Mouse (Mus musculus) midbrain, embryonic 11.5 days (tissue): ENCODE results near the gene Lmod3. TPM values are rescaled to one million over a fixed set of nuclear protein-coding genes. Genes with fewer than 3 reads are reported as not detected.

Experiments
- ATAC-seq: fragments of 200-750 bp; cut with Nextera tagmentation; 2 replicates; pipeline ENCODE4 v1.8.0; 2017; ENCODE audit warnings: moderate TSS enrichment, moderate library complexity; ENCODE audit not compliant: low FRiP score
- DNase-seq: peaks from one replicate; pipeline ENCODE4 v3.0.0; 2015; ENCODE audit warnings: low spot score; ENCODE audit errors: missing footprints
- H3K27ac ChIP-seq: fragments of 300-500 bp; sonication (generic); 2 replicates; pipeline ENCODE4 v1.5.1; 2014; ENCODE audit warnings: low read depth, low read length
- H3K27me3 ChIP-seq: fragments of 300-500 bp; sonication (generic); 2 replicates; pipeline ENCODE4 v1.6.1; 2014; ENCODE audit warnings: mild to moderate bottlenecking, low read length, moderate library complexity, mixed read lengths; ENCODE audit not compliant: control insufficient read depth, insufficient read depth
- H3K36me3 ChIP-seq: fragments of 300-500 bp; sonication (generic); 2 replicates; pipeline ENCODE4 v1.6.1; 2014; ENCODE audit warnings: mild to moderate bottlenecking, low read length, moderate library complexity, mixed read lengths; ENCODE audit not compliant: control insufficient read depth, insufficient read depth
- H3K4me1 ChIP-seq: fragments of 300-500 bp; sonication (generic); 2 replicates; pipeline ENCODE4 v1.6.1; 2014; ENCODE audit warnings: low read length; ENCODE audit not compliant: control insufficient read depth, insufficient read depth
- H3K4me2 ChIP-seq: fragments of 300-500 bp; sonication (generic); 2 replicates; pipeline ENCODE4 v1.6.1; 2014; ENCODE audit warnings: mild to moderate bottlenecking, moderate library complexity
- H3K4me3 ChIP-seq: fragments of 300-500 bp; sonication (generic); 2 replicates; pipeline ENCODE4 v1.5.1; 2014; ENCODE audit warnings: low read depth, low read length
- H3K9ac ChIP-seq: fragments of 300-500 bp; sonication (generic); 2 replicates; pipeline ENCODE4 v1.6.1; 2014; ENCODE audit warnings: low read length
- H3K9me3 ChIP-seq: fragments of 300-500 bp; sonication (generic); 2 replicates; pipeline ENCODE4 v1.6.1; 2016; ENCODE audit warnings: low read length; ENCODE audit not compliant: control insufficient read depth
- WGBS: fragments of 180-500 bp; shearing (Covaris S2); extraction: QIAGEN DNeasy Blood & Tissue Kit; methylation state at CpG from one replicate; pipeline ENCODE4 v1.1.7; 2014; 5-methylcytosine and 5-hydroxymethylcytosine counted together
- polyA plus RNA-seq: library from polyadenylated mRNA; unstranded; fragments of >200 nt; fragmentation: Nextera tagmentation; extraction: Ambion mirVana; gene quantifications from 2 replicates; pipeline ENCODE4 v1.2.1, GENCODE M21; 2014

Gene Lmod3
- polyA plus RNA-seq, 1 experiment from 2014 or later, result 0.08 TPM

- DNase-seq (no peak), ATAC-seq (no peak)
- 79% methylated on average over 5 of the region's 5 CpGs for WGBS
- Histone ChIP-seq H3K4me3 (no peak overlapping the region), H3K36me3 (no peaks in the 10 kb centered on the region), H3K4me1 (no peaks in the 10 kb centered on the region), H3K9me3 (no peaks in the 10 kb centered on the region), H3K9ac (no peak overlapping the region), H3K27ac (no peak overlapping the region), H3K27me3 (no peaks in the 10 kb centered on the region), H3K4me2 (no peak overlapping the region)
These were observed 29.6 kb downstream of the Lmod3 start for GRCm38 (mm10) chr6:97222931-97223467.

DNA sequence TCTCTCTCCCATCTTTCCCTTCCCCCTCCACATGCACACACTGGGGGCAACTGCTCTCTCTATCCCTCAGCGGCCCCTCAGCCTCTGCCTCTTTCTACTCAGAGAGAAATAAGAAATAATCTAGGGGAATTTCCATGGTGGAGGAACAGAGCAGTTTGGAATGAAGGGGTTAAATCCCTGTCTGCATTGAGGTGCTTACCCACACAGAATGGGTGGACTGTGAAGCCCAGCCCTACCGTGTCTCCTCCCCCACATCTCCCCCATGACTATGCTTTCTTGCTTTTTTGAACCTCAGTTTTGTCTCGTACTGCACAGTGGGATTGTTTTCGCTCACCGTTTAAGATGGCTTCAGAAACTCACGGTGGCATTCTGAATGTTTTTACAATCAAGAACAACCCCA is 30.2 kb downstream of the Lmod3 start:
- Histone ChIP-seq H3K9me3 (no peaks in the 10 kb centered on the region), H3K4me3 (no peak overlapping the region), H3K27me3 (no peaks in the 10 kb centered on the region), H3K36me3 (no peaks in the 10 kb centered on the region), H3K4me1 (no peaks in the 10 kb centered on the region), H3K4me2 (no peak overlapping the region), H3K27ac (no peak overlapping the region), H3K9ac (no peak overlapping the region)
- 61% methylated on average over 6 of the region's 6 CpGs for WGBS
- no peak for ATAC-seq
- no peak for DNase-seq

DNA sequence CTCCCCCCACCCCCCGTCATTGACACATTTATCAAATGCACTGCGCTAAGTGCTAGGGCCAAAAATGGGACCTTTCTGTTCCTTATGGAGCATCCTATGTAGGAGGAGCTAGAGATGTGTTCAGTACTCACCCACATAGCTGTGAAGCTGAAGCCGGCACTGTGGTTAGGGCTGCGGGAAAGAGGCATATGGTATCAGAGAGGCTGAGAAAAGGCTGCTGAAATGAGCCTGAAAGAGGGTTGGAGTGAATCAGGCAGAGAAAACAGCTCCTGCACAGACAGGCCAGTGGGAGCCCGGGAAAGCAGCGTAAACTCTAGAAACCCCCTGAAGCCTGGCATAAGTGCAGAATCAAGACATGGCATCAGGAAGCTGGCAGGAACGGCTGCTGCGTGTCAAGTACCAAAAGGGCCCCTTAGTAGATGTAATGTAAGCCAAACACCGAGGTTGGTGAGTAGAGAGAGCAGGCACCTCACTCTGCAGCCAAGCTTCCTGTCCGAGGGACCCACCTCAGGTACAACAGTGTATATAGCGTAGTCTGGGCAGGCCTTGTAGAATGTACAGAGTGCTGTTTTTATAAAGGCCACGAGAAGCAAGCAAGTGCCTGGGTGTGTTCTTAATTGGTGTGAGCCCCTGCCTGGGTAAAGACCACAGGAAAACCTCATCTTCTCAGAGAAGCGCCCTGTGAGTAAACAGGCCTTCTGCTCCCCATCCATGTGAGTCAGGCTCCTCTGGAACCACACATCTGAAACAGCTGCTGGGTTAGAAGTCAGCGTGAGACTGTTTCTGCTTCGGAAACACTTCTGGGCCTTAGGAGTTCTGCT is 31.1 kb downstream of the Lmod3 start:
- H3K4me1 ChIP-seq, result no peaks in the 10 kb centered on the region
- 78% methylated on average over 15 of the region's 15 CpGs for WGBS
- no peak overlapping the region for H3K27ac ChIP-seq
- H3K27me3 ChIP-seq, result no peaks in the 10 kb centered on the region
- H3K4me2 ChIP-seq, result no peak overlapping the region
- no peak for ATAC-seq
- no peak for DNase-seq
- H3K4me3 ChIP-seq, result no peak overlapping the region
- H3K9ac ChIP-seq, result no peak overlapping the region
- no peaks in the 10 kb centered on the region for H3K9me3 ChIP-seq
- no peaks in the 10 kb centered on the region for H3K36me3 ChIP-seq

- Histone ChIP-seq H3K27me3 (no peaks in the 10 kb centered on the region), H3K4me1 (no peaks in the 10 kb centered on the region), H3K36me3 (no peaks in the 10 kb centered on the region), H3K4me3 (no peak overlapping the region), H3K27ac (no peak overlapping the region), H3K9ac (no peak overlapping the region), H3K9me3 (no peaks in the 10 kb centered on the region), H3K4me2 (no peak overlapping the region)
- 73% methylated on average over 3 of the region's 5 CpGs for WGBS
- DNase-seq (no peak), ATAC-seq (no peak)
These were observed 31.9 kb downstream of the Lmod3 start for GRCm38 (mm10) chr6:97220672-97221071.

GRCm38 (mm10) chr6:97216154-97216821 is 36.3 kb downstream of the Lmod3 start:
- Histone ChIP-seq H3K4me3 (no peak overlapping the region), H3K27me3 (no peaks in the 10 kb centered on the region), H3K4me2 (no peak overlapping the region), H3K9ac (no peak overlapping the region), H3K36me3 (no peaks in the 10 kb centered on the region; the same call in 1 of the 2 replicates), H3K27ac (no peak overlapping the region), H3K4me1 (peaks cover 3% of the 10 kb centered on the region), H3K9me3 (no peaks in the 10 kb centered on the region; the same call in 1 of the 2 replicates)
- WGBS, result 91% methylated on average over 4 of the region's 4 CpGs
- ATAC-seq (no peak), DNase-seq (no peak)

DNA sequence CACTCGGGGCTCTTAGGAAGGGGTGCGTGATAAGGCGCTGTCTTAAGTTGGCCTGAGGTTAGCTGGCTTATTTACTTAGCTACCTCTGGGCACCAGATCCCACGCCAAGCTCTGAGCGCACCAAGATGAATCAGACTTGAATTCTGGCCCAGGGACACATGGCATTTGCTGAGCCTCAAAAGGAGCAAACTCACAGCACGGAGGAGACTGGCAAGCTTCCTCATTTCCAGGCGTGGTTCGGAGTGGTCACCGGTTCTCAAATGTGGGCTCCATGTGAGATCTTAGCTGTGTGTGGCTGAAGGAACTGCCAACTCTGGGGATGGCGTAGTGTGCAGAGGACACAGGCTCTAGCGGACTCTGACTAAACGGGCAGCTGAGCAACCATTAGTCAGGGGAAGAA is 40.6 kb downstream of the Lmod3 start:
- no peak overlapping the region for H3K27ac ChIP-seq
- ATAC-seq, result no peak
- no peak for DNase-seq
- WGBS, result 80% methylated on average over 12 of the region's 12 CpGs
- H3K4me2 ChIP-seq, result peak overlapping the region; percentile 21
- H3K27me3 ChIP-seq, result no peaks in the 10 kb centered on the region
- peaks cover 5% of the 10 kb centered on the region for H3K4me1 ChIP-seq
- H3K36me3 ChIP-seq, result no peaks in the 10 kb centered on the region; the same call in 1 of the 2 replicates
- no peak overlapping the region; the same call in 1 of the 2 replicates for H3K4me3 ChIP-seq
- H3K9ac ChIP-seq, result no peak overlapping the region
- H3K9me3 ChIP-seq, result no peaks in the 10 kb centered on the region; the same call in 1 of the 2 replicates

DNA sequence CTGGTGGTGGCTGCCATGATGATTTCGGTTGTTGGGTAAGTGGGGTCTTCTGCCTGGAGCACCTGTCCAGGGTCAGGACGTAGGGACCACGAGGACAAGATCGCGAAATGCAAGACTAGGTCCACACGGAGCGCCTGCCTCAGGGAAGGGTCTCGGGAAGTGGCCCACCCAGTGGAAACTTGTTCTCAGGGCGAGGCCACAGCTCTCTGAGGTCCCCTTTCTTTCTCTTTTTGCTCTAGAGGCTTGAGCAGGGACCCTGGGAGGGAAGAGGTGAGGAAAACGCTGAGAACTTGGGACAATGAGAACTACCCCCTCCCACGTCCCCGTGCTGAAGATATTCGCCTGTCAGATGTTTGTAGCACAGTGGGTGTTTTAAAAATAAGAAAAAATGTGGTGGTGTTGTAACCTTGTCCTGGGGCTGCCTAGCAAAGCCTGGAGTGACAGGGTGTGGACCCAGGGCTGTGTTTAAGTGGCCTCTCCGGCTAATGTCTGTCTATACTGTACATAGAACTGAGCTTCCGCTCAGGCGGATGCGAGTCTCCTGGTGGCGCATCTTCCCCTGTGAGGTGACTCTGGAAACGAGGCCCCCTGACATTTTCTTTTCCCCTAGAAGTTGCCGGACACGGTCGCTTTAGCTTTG is 41.5 kb downstream of the Lmod3 start:
- ATAC-seq (peak; percentile 68), DNase-seq (peak; percentile 86)
- Histone ChIP-seq H3K9me3 (no peaks in the 10 kb centered on the region; the same call in 1 of the 2 replicates), H3K4me3 (peak overlapping the region; percentile 60), H3K36me3 (no peaks in the 10 kb centered on the region; the same call in 1 of the 2 replicates), H3K4me2 (peak overlapping the region; percentile 84), H3K27ac (no peak overlapping the region; the same call in 1 of the 2 replicates), H3K4me1 (peaks cover 5% of the 10 kb centered on the region), H3K9ac (peak overlapping the region; percentile 74), H3K27me3 (no peaks in the 10 kb centered on the region)
- 6% methylated on average over 22 of the region's 22 CpGs for WGBS

GRCm38 (mm10) chr6:97210191-97210961 is 42.2 kb downstream of the Lmod3 start, which contains the start of gene Arl6ip5:
Gene Arl6ip5 (plus strand): TSS chr6:97210689.
- 11% methylated on average over 32 of the region's 32 CpGs for WGBS
- Histone ChIP-seq H3K9ac (peak within 1 kb of the TSS; percentile 74), H3K27ac (no peak within 1 kb of the TSS; the same call in 1 of the 2 replicates), H3K4me2 (peak within 1 kb of the TSS; percentile 84), H3K36me3 (no peaks in the 10 kb centered on the region; the same call in 1 of the 2 replicates), H3K27me3 (no peaks in the 10 kb centered on the region), H3K9me3 (no peaks in the 10 kb centered on the region; the same call in 1 of the 2 replicates), H3K4me3 (peak within 1 kb of the TSS; percentile 60), H3K4me1 (peaks cover 5% of the 10 kb centered on the region)
- peak; percentile 97 for DNase-seq
- peak; percentile 78 for ATAC-seq
